Mouse (Mus musculus) kidney, embryonic 14.5 days (tissue): Measurements from ENCODE around the gene Rpia. TPM values are rescaled to one million over a fixed set of nuclear protein-coding genes. Genes with fewer than 3 reads are reported as not detected.

ENCODE experiments used
- ATAC-seq: fragments of 200-750 bp; cut with Nextera tagmentation; 2 replicates; pipeline ENCODE4 v1.8.0; 2017; ENCODE audit warnings: moderate number of reproducible peaks, mild to moderate bottlenecking, moderate TSS enrichment, moderate library complexity; ENCODE audit not compliant: low FRiP score, low TSS enrichment
- H3K27ac ChIP-seq: fragments of 300-500 bp; sonication (generic); 2 replicates; pipeline ENCODE4 v1.5.1; 2014; ENCODE audit warnings: low read depth, mild to moderate bottlenecking, low read length, moderate library complexity, mixed read lengths
- H3K27me3 ChIP-seq: fragments of 300-500 bp; sonication (generic); 2 replicates; pipeline ENCODE4 v1.6.1; 2014; ENCODE audit warnings: mild to moderate bottlenecking, low read length; ENCODE audit not compliant: control insufficient read depth, insufficient read depth
- H3K36me3 ChIP-seq: fragments of 300-500 bp; sonication (generic); 2 replicates; pipeline ENCODE4 v1.6.1; 2014; ENCODE audit warnings: low read length, mixed read lengths; ENCODE audit not compliant: control insufficient read depth, insufficient read depth
- H3K4me1 ChIP-seq: fragments of 300-500 bp; sonication (generic); 2 replicates; pipeline ENCODE4 v1.6.1; 2014; ENCODE audit warnings: low read length, mixed read lengths; ENCODE audit not compliant: control insufficient read depth, insufficient read depth
- H3K4me2 ChIP-seq: fragments of 300-500 bp; sonication (generic); replicated peaks from 2 replicates; pipeline ENCODE4 v1.6.1; 2014; ENCODE audit warnings: low read depth, mild to moderate bottlenecking, low read length
- H3K4me3 ChIP-seq: fragments of 300-500 bp; sonication (generic); 2 replicates; pipeline ENCODE4 v1.5.1; 2014; ENCODE audit warnings: mild to moderate bottlenecking, low read length
- H3K9ac ChIP-seq: fragments of 300-500 bp; sonication (generic); 2 replicates; pipeline ENCODE4 v1.6.1; 2014; ENCODE audit warnings: low read depth, mild to moderate bottlenecking, low read length, moderate library complexity
- H3K9me3 ChIP-seq: fragments of 300-500 bp; sonication (generic); 2 replicates; pipeline ENCODE4 v1.6.1; 2016; ENCODE audit warnings: low read length; ENCODE audit not compliant: control insufficient read depth
- WGBS: fragments of 180-500 bp; shearing (Covaris S2); extraction: QIAGEN DNeasy Blood & Tissue Kit; methylation state at CpG from one replicate; pipeline ENCODE4 v1.1.7; 2014; 5-methylcytosine and 5-hydroxymethylcytosine counted together
- polyA plus RNA-seq: library from polyadenylated mRNA; unstranded; fragments of >200 nt; fragmentation: Nextera tagmentation; extraction: Ambion mirVana; gene quantifications from 2 replicates; pipeline ENCODE4 v1.2.1, GENCODE M21; 2014

Gene Rpia
- 3.2 and 5.5 TPM in 2 replicates for polyA plus RNA-seq

DNA sequence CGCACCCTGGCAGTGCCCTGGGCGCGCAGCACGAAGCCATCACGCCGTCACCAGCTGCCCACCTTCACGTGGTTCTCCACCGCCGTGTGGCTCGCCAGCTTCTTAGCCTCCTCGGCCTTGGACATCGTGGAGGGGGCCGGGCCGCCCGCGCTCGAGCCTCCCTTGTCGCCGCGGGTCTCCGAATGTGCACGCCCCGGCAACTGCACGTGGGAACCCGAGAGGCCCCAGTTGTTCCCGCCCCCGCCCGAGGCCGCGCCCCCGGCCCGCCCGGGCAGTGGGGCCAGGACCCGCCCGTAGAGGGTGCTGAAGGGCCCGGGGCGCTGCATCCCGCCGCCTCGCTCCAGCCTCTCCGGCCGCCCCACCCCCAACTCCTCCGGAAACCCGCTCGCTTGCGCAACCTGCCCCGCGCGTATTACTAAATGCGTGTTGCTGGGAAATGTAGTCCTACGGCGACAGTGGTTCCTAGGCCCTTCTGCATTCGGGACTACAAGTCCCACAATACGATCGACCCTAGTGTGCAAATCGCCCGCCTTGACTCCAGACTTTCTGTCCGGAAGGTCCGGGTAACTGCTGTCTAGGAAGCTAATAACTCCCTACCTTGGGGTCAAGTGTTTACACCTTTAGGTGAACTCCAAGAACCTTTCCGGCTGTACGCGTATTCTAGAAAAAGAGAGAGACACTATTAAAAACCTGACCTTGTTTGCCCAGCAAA lies at the start of gene Rpia:
Gene Rpia (minus strand): TSS at position 409 of the 712 bp plus-strand sequence.
- peak within 1 kb of the TSS; percentile 73 for H3K4me2 ChIP-seq
- H3K9ac ChIP-seq = peak within 1 kb of the TSS; percentile 66
- peak; percentile 96 for ATAC-seq
- no peaks in the 10 kb centered on the region for H3K27me3 ChIP-seq
- no peaks in the 10 kb centered on the region; the same call in 1 of the 2 replicates for H3K36me3 ChIP-seq
- no peaks in the 10 kb centered on the region for H3K9me3 ChIP-seq
- peak within 1 kb of the TSS; percentile 20; the same call in 1 of the 2 replicates for H3K27ac ChIP-seq
- WGBS = 0% methylated on average over 44 of the region's 62 CpGs
- peak within 1 kb of the TSS; percentile 57 for H3K4me3 ChIP-seq
- peaks cover 17% of the 10 kb centered on the region; the same call in 1 of the 2 replicates for H3K4me1 ChIP-seq

DNA sequence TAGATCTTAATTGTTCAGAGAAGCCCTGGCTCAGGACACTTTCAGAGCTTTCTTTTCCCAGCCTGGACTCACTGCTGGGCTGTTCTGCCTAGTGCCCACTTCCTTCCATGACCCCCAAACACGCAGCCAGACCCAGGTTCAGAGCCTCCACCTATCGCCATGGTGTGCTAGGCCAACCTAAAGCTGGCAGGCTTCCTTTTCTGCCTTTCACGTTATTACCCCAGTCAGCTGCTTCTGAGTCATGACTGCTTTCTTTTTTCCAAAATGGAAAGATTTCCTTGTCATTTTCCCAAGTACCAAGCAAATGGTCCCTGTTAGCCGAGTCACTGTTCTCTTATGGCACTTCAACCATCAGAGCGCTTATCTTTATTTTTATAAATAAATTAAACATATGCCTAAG lies 48.2 kb upstream of the Rpia start:
- 72% methylated on average over 5 of the region's 5 CpGs for WGBS
- Histone ChIP-seq H3K4me3 (no peak overlapping the region), H3K36me3 (no peaks in the 10 kb centered on the region), H3K4me2 (no peak overlapping the region), H3K27ac (no peak overlapping the region), H3K27me3 (no peaks in the 10 kb centered on the region), H3K4me1 (0 out of 2 replicates have a peak, but pooled peaks cover under 1% of the 10 kb centered on the region), H3K9me3 (no peaks in the 10 kb centered on the region), H3K9ac (no peak overlapping the region)
- no peak for ATAC-seq

DNA sequence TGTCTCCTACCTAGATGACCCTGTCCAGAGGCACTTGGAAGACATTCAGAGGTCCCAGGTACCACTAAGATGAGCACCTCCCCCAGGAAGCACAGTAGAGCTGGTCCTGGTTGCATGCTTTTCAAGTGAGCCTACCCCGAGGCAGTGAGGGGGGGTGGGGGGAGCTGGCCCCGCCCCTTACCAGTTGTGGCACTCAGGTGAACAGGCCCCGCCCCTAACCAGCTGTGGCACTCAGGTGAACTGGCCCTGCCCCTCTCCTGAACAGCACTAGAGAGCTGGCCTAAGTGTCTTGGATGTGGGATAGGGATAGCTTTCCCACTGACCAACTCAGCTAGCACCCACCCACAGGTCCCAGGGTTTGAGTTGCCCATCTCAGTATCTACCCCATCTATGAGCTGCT lies 46.5 kb upstream of the Rpia start:
- Histone ChIP-seq H3K9me3 (no peaks in the 10 kb centered on the region), H3K4me1 (no peaks in the 10 kb centered on the region), H3K4me2 (no peak overlapping the region), H3K36me3 (no peaks in the 10 kb centered on the region), H3K9ac (no peak overlapping the region), H3K27ac (no peak overlapping the region), H3K4me3 (no peak overlapping the region), H3K27me3 (no peaks in the 10 kb centered on the region)
- WGBS = 37% methylated on average over 3 of the region's 3 CpGs
- peak; percentile 32; the same call in 1 of the 2 replicates for ATAC-seq

DNA sequence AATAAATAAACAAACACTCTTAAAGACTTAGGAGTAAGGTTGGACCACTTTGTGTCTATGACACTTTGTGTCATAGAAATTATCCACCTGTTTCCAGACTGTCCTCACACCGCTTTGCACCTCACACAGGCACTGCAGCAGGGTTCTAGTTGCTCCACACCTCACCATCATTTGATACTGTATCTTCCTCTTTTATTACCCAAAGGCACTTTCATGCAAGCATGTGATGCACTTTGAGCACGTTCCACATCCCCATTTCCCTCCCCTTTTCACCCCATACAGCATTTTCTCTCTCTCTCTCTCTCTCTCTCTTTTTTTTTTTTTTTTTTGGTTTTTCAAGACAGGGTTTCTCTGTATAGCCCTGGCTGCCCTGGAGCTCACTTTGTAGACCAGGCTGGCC lies 45.3 kb upstream of the Rpia start:
- 83% methylated on average over 2 of the region's 2 CpGs for WGBS

DNA sequence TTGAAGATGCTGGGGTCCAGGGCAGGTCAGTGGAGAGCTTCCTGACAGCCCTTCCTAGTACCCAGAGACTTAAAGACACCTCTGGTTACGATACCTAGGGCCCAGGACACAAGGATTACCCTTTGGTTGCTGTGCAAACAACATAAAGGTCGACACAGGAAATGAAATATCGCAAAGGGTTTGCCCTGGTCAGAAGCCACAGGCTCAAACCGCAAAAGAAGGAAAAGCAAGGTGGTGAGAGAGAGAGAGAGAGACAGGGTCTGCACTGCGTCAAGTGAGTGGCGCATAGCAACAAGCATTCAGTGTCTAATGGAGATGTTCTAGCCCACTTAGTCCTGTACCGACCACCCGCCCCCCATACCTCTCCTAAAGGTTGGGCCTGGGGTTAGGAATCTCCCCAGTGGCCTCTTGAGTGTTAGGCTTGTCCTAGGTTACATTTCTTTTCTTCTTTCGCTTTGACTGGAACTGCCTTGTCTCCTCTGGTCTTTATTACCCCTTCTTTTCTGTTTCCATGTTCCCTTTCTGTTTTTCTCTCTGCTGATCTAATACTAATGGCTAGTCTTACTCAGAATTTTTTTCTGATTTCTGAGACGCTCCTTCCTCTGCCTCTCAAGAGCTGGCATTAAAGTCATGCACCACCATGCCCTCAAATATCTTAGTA lies 39.3 kb upstream of the Rpia start:
- Histone ChIP-seq H3K4me1 (no peaks in the 10 kb centered on the region), H3K36me3 (no peaks in the 10 kb centered on the region), H3K4me3 (no peak overlapping the region), H3K4me2 (no peak overlapping the region), H3K9ac (no peak overlapping the region), H3K27ac (no peak overlapping the region), H3K27me3 (no peaks in the 10 kb centered on the region), H3K9me3 (no peaks in the 10 kb centered on the region)
- WGBS = 77% methylated on average over 10 of the region's 10 CpGs
- ATAC-seq = no peak

More for the DNA sequence above, 45.3 kb upstream of the Rpia start:
- Histone ChIP-seq H3K4me3 (no peak overlapping the region), H3K27me3 (no peaks in the 10 kb centered on the region), H3K9me3 (no peaks in the 10 kb centered on the region), H3K4me1 (no peaks in the 10 kb centered on the region), H3K9ac (no peak overlapping the region), H3K27ac (no peak overlapping the region), H3K36me3 (no peaks in the 10 kb centered on the region), H3K4me2 (no peak overlapping the region)
- ATAC-seq = no peak

DNA sequence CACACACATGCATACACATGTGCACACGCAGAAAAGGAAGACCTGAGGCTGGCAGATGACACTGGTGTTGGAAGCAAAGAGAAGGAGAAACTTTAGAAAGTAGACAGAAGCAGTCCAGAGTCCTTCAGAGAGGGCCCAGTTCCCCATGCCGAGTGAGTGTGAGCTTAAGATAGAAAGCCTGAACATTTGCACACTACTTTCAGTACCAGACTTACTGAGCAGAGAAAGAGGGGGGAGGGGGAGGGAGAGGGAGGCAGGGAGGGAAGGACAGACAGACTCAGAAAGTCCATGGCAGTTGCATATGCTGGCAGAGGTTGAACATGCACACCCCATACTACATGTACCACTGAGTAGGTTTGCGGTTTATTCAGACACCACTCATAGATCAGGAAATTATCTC lies 38.5 kb upstream of the Rpia start:
- H3K36me3 ChIP-seq = no peaks in the 10 kb centered on the region
- H3K27me3 ChIP-seq = no peaks in the 10 kb centered on the region
- WGBS = 74% methylated on average over 3 of the region's 3 CpGs
- H3K4me2 ChIP-seq = no peak overlapping the region
- no peaks in the 10 kb centered on the region for H3K4me1 ChIP-seq
- H3K4me3 ChIP-seq = no peak overlapping the region
- no peak overlapping the region for H3K27ac ChIP-seq
- ATAC-seq = no peak
- no peaks in the 10 kb centered on the region for H3K9me3 ChIP-seq
- no peak overlapping the region for H3K9ac ChIP-seq

DNA sequence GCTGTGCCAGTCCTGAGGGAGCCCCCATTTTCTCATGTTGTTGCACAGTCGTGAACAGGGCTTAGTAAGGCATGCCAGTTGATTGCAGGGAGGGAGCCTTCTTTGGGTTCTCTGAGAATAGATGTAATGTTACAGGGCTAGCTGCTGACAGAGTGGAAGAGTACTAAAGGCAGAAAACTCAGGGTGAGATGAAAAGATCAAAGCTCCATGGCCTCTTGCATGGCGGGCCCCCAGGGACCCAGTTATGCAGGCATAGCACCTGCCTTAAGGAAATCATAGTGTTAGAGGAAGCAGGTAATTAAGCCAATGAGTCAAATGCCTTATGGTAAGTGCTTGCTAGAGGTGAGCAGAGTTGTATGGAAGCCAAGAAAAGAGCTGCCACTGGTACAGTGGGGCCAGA lies 37.4 kb upstream of the Rpia start:
- WGBS = 37% methylated on average over 2 of the region's 2 CpGs
- H3K4me1 ChIP-seq = no peaks in the 10 kb centered on the region

DNA sequence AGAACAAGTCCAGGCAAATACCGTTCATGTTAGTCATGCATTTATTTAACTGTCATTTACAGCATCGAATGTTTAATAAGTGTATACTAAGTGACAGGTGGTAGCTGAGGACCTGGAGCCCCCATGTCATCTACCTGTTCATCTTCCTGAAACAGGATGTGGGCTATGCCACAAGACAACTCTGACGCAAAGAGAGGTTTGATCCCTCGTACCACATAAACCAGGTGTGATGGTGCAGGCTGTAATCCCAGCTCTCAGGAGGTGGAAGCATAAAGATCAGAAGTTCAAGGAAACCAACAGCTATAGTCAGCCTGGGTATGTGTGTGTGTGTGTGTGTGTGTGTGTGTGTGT lies 32.9 kb upstream of the Rpia start:
- H3K27ac ChIP-seq = no peak overlapping the region

More for the DNA sequence above, 37.4 kb upstream of the Rpia start:
- Histone ChIP-seq H3K9ac (no peak overlapping the region), H3K27me3 (no peaks in the 10 kb centered on the region), H3K4me2 (no peak overlapping the region), H3K9me3 (no peaks in the 10 kb centered on the region), H3K4me3 (no peak overlapping the region), H3K27ac (no peak overlapping the region), H3K36me3 (no peaks in the 10 kb centered on the region)
- ATAC-seq = no peak

More for the DNA sequence above, 32.9 kb upstream of the Rpia start:
- Histone ChIP-seq H3K4me1 (no peaks in the 10 kb centered on the region), H3K4me2 (peak overlapping the region; percentile 66), H3K27me3 (no peaks in the 10 kb centered on the region), H3K4me3 (peak overlapping the region; percentile 36), H3K36me3 (no peaks in the 10 kb centered on the region), H3K9ac (no peak overlapping the region), H3K9me3 (no peaks in the 10 kb centered on the region)
- WGBS = 52% methylated on average over 4 of the region's 4 CpGs
- peak; percentile 38; the same call in 1 of the 2 replicates for ATAC-seq
